Mouse (Mus musculus) liver, embryonic 13.5 days (tissue): ENCODE measurements around the gene Tomm22. TPM values are rescaled to one million over a fixed set of nuclear protein-coding genes. Genes with fewer than 3 reads are reported as not detected.

Experiments used
- polyA plus RNA-seq: library from polyadenylated mRNA; unstranded; fragments of >200 nt; fragmentation: Nextera tagmentation; extraction: Ambion mirVana; gene quantifications from 2 replicates; pipeline ENCODE4 v1.2.1, GENCODE M21; 2015

Tomm22 gene
- polyA plus RNA-seq, 1 experiment from 2014 or later, result 199 TPM

Other genes with a start within 250 kb of the Tomm22 start
- 10.4 and 11.4 TPM in 2 replicates for gene Csnk1e, start 215.3 kb upstream of the Tomm22 start, polyA plus RNA-seq
- not detected in 2 replicates for gene Kcnj4, start 165.6 kb upstream of the Tomm22 start, polyA plus RNA-seq
- gene Kdelr3, start 154.4 kb upstream of the Tomm22 start, polyA plus RNA-seq, result 6.2 and 6.4 TPM in 2 replicates
- 12.1 and 12.6 TPM in 2 replicates for gene Ddx17, start 124.1 kb upstream of the Tomm22 start, polyA plus RNA-seq
- 0.22 and 0.40 TPM in 2 replicates for gene Dmc1, start 65.8 kb upstream of the Tomm22 start, polyA plus RNA-seq
- gene Fam227a, start 11.9 kb upstream of the Tomm22 start, polyA plus RNA-seq, result 0.12 and 0.39 TPM in 2 replicates
- 18.6 and 19.3 TPM in 2 replicates for gene Cby1, start 11.7 kb upstream of the Tomm22 start, polyA plus RNA-seq
- gene Josd1, start 17.1 kb downstream of the Tomm22 start, polyA plus RNA-seq, result 20.0 and 21.6 TPM in 2 replicates
- gene Gtpbp1, start 20.0 kb downstream of the Tomm22 start, polyA plus RNA-seq, result 32.6 and 36.9 TPM in 2 replicates
- gene Sun2, start 71.7 kb downstream of the Tomm22 start, polyA plus RNA-seq, result 1.3 and 1.5 TPM in 2 replicates
- 9.1 and 10.5 TPM in 2 replicates for gene Dnal4, start 107.0 kb downstream of the Tomm22 start, polyA plus RNA-seq
- 0.12 and 0.13 TPM in 2 replicates for gene Nptxr, start 133.9 kb downstream of the Tomm22 start, polyA plus RNA-seq
- not detected in 2 replicates for gene Npcd, start 163.4 kb downstream of the Tomm22 start, polyA plus RNA-seq
- gene Cbx6, start 163.8 kb downstream of the Tomm22 start, polyA plus RNA-seq, result 9.7 and 10.2 TPM in 2 replicates
- 41.7 and 53.3 TPM in 2 replicates for gene Apobec3, start 220.8 kb downstream of the Tomm22 start, polyA plus RNA-seq